Mouse (Mus musculus) heart, adult 2 months (tissue): ENCODE data around the gene Hspa1l. TPM values are rescaled to one million over a fixed set of nuclear protein-coding genes. Genes with fewer than 3 reads are reported as not detected.
"Not testable (repeated sequence)": the region's sequence is repeated elsewhere in the genome, so short reads cannot be mapped to it uniquely, and the experiment has no call there.

ENCODE experiments used
- DNase-seq, 2 experiments: peaks; one replicate each; pipeline ENCODE4 v3.0.0; 2021
- H3K27ac ChIP-seq: fragments of 200-600 bp; 2 replicates; pipeline ENCODE4 v1.8.1; 2022
- H3K27me3 ChIP-seq: fragments of 200-500 bp; 2 replicates; pipeline ENCODE4 v1.6.1; 2012; ENCODE audit warnings: mild to moderate bottlenecking, low read length, inconsistent platforms, mixed read lengths; ENCODE audit not compliant: control insufficient read depth, insufficient read depth
- H3K36me3 ChIP-seq: fragments of 200-500 bp; 2 replicates; pipeline ENCODE4 v1.6.1; 2012; ENCODE audit warnings: low read length, inconsistent platforms; ENCODE audit not compliant: control insufficient read depth, insufficient read depth
- H3K4me1 ChIP-seq: fragments of 200-500 bp; 2 replicates; pipeline ENCODE4 v1.6.1; 2011; ENCODE audit warnings: low read length; ENCODE audit not compliant: control insufficient read depth, insufficient read depth
- H3K4me3 ChIP-seq: fragments of 200-600 bp; 2 replicates; pipeline ENCODE4 v1.8.1; 2022
- H3K79me2 ChIP-seq: fragments of 200-500 bp; replicated peaks from 2 replicates; pipeline ENCODE4 v1.6.1; 2012; ENCODE audit warnings: mild to moderate bottlenecking, inconsistent platforms, low read length, moderate library complexity, mixed read lengths; ENCODE audit not compliant: control insufficient read depth, insufficient read depth
- H3K9ac ChIP-seq: fragments of 200-500 bp; 2 replicates; pipeline ENCODE4 v1.6.1; 2012; ENCODE audit warnings: low read depth, mild to moderate bottlenecking, control low read depth, inconsistent platforms, low read length, mixed read lengths
- CTCF ChIP-seq: fragments of 200-600 bp; IDR thresholded peaks from 2 replicates; pipeline ENCODE4 v1.8.1; 2022; ENCODE audit warnings: antibody characterized with exemption, mild to moderate bottlenecking, moderate library complexity
- EP300 ChIP-seq: fragments of 200-500 bp; IDR thresholded peaks from 2 replicates; pipeline ENCODE4 v1.6.1; 2011; ENCODE audit warnings: low read depth, low read length, control low read depth; ENCODE audit not compliant: insufficient read depth
- POLR2A ChIP-seq: fragments of 200-500 bp; IDR thresholded peaks from 2 replicates; pipeline ENCODE4 v1.6.1; 2011; ENCODE audit warnings: mild to moderate bottlenecking, low read depth, low read length, control low read depth; ENCODE audit not compliant: insufficient read depth
- WGBS: fragments of 180-500 bp; shearing (Covaris S2); methylation state at CpG from one replicate; pipeline ENCODE4 v1.1.7; 2018; 5-methylcytosine and 5-hydroxymethylcytosine counted together
- intact Hi-C: fragments of 180-260 bp; cut with DNase I; formaldehyde crosslinking; loops from one replicate; pipeline ENCODE4 v1.15.1; 2025
- polyA plus RNA-seq: library from polyadenylated mRNA; depleted of rRNA; stranded (reverse); fragments of >200 nt; gene quantifications from 2 replicates; pipeline ENCODE4 v1.2.3, GENCODE M21; 2012
- total RNA-seq, 2 experiments: library from RNA; stranded (reverse); gene quantifications; 2 replicates each; pipeline ENCODE4 v1.2.3; 2021

The Hspa1l gene
- total and polyA plus RNA-seq, 3 experiments: 3.6 to 10.9 (median 8.3) TPM

DNA sequence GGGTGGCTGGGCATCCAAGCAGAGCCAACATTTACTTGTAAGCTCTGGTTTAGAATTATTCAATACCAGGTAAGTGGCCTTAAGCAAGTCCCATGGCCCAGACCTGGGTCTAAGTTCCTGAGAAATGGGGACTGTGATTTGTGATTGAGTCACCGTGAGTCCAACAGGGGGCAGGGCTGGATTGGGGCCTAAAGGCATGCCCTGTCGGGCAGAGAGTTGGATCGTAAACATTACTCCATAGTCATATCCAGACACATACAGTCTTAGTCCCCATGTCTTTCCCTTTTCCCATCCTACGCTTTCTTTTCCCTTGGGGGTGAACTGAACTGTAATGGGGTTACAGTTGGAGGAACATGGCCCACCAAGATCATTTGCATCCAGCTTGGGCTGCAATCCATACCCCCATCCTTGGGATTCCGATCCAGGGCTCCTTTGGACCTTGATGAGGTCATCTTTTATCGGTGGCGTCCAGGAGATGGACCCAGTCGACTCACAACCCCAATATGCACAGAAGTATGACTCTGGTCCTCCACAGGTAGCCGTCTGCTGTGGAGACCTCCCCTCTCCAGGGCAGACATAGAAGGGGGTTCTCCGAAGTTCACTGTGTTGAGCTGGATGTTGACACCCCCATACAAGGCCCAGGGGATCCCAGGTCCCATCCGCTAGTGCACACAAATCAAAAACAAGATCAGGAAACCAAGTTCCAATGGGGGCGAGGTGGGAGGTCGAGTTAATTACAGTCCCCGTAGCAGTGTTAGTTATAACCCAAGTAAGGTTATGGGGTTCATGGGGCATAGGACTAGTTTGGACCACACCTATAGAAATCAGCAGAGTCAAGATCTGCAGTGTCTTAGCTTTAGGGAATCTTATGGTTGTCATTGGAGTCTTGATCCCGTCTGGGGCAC lies 26.3 kb downstream of the Hspa1l start:
- intact Hi-C loops: no loop called here
- Histone ChIP-seq H3K79me2 (no peaks in the 10 kb centered on the region), H3K27ac (no peak overlapping the region), H3K4me3 (no peak overlapping the region), H3K36me3 (no peaks in the 10 kb centered on the region), H3K4me1 (peaks cover 10% of the 10 kb centered on the region), H3K9ac (no peak overlapping the region), H3K27me3 (no peaks in the 10 kb centered on the region)
- 71% methylated on average over 15 of the region's 15 CpGs for WGBS
- no peak for TF ChIP-seq EP300
- no peak for TF ChIP-seq CTCF
- TF ChIP-seq POLR2A: no peak
- DNase-seq: peak in 1 of 2 experiments; percentile 16

DNA sequence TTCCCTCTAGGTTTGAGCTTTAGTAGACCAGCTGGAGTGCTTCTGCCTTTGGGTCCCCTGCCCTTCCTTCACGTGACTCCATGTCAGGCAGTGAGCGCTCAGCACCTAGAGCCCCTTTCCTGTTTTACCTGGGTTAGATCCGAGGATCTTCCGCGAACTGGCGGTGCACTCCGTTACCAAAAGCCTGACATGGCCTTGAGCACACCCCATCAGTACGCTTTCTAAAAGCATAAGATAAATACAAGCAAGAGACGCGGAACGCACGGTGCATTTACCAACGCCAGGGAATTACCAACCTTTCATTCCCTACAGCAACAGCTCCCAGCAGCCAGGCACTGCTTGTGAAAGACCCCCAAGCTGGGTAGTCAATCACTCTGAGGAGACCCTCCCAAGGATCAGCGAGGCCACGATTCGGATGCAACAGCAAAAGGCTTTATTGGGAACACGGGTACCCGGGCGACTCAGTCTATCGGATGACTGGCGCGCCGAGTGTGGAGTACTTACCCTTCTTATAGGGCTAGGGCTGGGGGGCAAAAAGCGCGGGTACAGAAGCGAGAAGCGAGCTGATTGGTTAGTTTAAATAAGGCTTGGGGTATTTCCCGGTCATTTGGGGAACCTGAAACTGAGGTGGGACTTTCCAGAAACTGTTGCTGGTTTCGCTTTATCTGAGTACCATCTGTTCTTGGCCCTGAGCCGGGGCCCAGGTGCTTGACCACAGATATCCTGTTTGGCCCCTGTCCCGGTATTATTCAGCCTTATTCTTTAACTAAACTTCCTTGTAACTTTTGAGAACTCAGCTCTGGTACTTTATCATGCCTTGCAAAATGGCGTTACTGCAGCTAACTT lies 27.6 kb downstream of the Hspa1l start:
- not testable (repeated sequence) for H3K79me2 ChIP-seq, H3K36me3 ChIP-seq, H3K27me3 ChIP-seq
- intact Hi-C loops: loop anchor here (2.0 to 5.0 kb wide), 2 partner anchors 19 to 242 kb away; partner anchors contain the start of genes Ddx39b and Lsm2
- DNase-seq: peak in 1 of 2 experiments; percentile 29
- Histone ChIP-seq H3K4me1 (peaks cover 10% of the 10 kb centered on the region), H3K27ac (peak overlapping the region; percentile 100), H3K9ac (peak overlapping the region; percentile 85), H3K4me3 (peak overlapping the region; percentile 78)
- WGBS: 8% methylated on average over 30 of the region's 32 CpGs

DNA sequence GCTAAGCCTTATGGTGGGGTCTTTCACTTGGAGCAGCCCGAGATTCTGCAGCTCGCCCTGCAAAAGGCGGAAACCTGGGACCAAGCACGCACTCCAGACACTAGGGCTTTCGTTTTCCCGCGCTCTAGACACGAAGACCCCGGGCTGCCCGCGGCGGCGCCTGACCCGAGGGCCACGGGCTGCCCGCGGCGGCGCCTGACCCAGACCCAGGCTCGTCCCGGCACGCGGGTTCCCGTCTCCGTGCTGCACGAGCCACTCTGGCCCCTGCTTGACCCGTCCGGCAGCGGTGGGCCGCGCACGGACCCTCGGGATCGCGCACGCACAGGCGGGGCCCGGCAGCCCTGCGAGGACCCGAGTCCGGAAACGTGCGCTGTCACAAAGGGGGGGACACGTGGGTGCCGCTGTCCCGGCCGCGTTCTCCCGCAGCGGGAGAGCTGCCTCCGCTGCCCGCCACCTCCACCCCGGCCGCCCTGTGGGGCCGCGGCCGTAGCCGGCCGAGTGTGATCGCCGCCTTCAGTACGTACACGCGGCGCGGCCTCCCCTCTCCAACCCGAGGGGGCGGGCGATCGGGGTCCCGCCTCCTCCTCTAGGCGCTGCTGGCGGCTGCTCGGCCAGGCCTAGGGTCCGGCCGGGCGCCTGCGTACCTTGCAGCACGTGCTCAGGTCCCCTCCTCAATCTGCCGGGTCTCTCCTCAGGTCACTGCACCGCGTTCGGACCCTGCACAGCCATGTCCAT lies 28.4 kb downstream of the Hspa1l start, which contains the start of gene Vars:
Gene Vars (plus strand): TSS at position 271 of the 735 bp plus-strand sequence.
- under 1% methylated on average over 79 of the region's 83 CpGs for WGBS
- peak within 1 kb of the TSS; percentile 78 for H3K4me3 ChIP-seq
- peak within 1 kb of the TSS; percentile 100 for H3K27ac ChIP-seq
- H3K4me1 ChIP-seq: peaks cover 10% of the 10 kb centered on the region
- no peaks in the 10 kb centered on the region for H3K36me3 ChIP-seq
- H3K27me3 ChIP-seq: no peaks in the 10 kb centered on the region
- intact Hi-C loops: loop anchor here (2.0 to 5.0 kb wide), 2 partner anchors 20 to 241 kb away; partner anchors contain the start of genes Ddx39b and Lsm2
- TF ChIP-seq CTCF: no peak
- 0 out of 2 replicates have a peak, but pooled peaks have one; percentile 37 for TF ChIP-seq POLR2A
- TF ChIP-seq EP300: 0 out of 2 replicates have a peak, but pooled peaks have one; percentile 24
- H3K9ac ChIP-seq: peak within 1 kb of the TSS; percentile 85
- H3K79me2 ChIP-seq: no peaks in the 10 kb centered on the region
- DNase-seq: peak; percentile 93 to 95

DNA sequence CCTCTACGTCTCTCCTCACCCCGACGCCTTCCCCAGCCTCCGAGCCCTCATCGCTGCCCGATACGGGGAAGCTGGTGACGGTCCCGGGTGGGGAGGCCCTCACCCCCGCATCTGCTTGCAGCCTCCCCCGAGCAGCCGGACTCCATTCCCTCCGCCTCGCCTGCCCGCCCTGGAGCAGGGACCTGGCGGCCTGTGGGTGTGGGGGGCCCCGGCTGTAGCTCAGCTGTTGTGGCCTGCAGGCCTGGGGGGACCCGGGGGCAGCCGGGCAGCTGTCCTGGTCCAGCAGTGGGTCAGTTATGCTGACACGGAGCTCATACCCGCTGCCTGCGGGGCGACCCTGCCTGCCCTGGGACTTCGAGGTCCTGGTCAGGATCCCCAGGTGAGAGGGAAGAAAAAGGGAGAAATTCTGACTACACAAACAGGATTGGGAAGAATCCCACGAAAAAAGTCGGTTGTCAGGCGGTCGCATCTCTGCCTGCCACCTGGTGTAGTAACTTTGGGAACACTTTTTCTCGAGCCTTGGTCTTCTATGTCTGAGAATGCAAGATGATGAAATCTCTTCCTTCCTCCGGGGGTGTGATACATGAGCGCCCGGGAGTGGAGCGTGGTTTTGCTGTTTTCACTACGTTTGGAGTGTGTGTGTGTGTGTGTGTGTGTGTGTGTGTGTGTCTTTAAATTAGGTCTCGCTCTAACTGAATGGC lies 29.1 kb downstream of the Hspa1l start:
- Histone ChIP-seq H3K27ac (peak overlapping the region; percentile 100), H3K4me3 (peak overlapping the region; percentile 78), H3K79me2 (no peaks in the 10 kb centered on the region), H3K9ac (peak overlapping the region; percentile 85), H3K27me3 (no peaks in the 10 kb centered on the region), H3K36me3 (no peaks in the 10 kb centered on the region), H3K4me1 (peaks cover 10% of the 10 kb centered on the region)
- TF ChIP-seq CTCF (no peak), POLR2A (no peak), EP300 (no peak)
- DNase-seq: no peak
- intact Hi-C loops: loop anchor here (2.0 to 5.0 kb wide), 2 partner anchors 21 to 241 kb away; partner anchors contain the start of genes Ddx39b and Lsm2
- 2% methylated on average over 35 of the region's 35 CpGs for WGBS
